Mouse (Mus musculus) hematopoietic stem cell, adult 5-6 weeks (primary cell): ENCODE results near the gene Map4. TPM values are rescaled to one million over a fixed set of nuclear protein-coding genes. Genes with fewer than 3 reads are reported as not detected.
A peak's percentile ranks its signal among the peaks of the same experiment; 100 is the strongest.
"Not testable (repeated sequence)": the region's sequence is repeated elsewhere in the genome, so short reads cannot be mapped to it uniquely, and the experiment has no call there.

Source experiments
- ATAC-seq, 2 experiments: fragments of 125-278 bp in 1 of 2; replicated peaks in 1 of 2; 2 replicates each; pipeline ENCODE4 v1.8.0; 2016 to 2017; ENCODE audit warnings: inconsistent platforms in 2 of 2, mild to moderate bottlenecking in 2 of 2, moderate number of reproducible peaks in 2 of 2, low read depth in 1 of 2, moderate TSS enrichment in 1 of 2; ENCODE audit not compliant: low FRiP score in 2 of 2, poor library complexity in 2 of 2, severe bottlenecking in 2 of 2, insufficient read depth in 1 of 2, low TSS enrichment in 1 of 2
- total RNA-seq: library from RNA; stranded (forward); fragments of 172-1452, 232-1000 nt; gene quantifications from 2 replicates; pipeline ENCODE4 v1.2.3, GENCODE M21; 2017

Gene Map4
- total RNA-seq, 1 experiment from 2014 or later = 21.2 TPM

DNA sequence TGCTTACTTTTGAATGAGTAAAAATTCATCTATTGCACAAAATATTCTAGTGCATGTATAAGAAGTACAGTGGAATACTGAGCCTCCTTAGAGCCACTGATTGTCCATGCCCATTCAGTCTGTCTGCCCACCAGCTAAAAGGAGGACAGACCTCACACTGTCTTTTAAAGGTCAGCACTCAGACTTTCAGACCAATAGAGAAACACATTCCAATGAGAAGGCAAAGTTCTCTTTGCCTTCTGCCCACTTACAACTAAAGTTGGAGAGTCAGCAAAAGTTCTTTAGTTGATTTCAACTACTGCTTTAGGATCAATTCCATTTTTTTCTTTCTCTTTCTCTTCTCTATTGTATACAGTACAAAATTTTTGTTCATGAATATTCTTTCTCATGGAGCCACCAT is 33.5 kb downstream of the Map4 start:
- ATAC-seq = no peak

GRCm38 (mm10) chr9:109968351-109969116 is 37.3 kb downstream of the Map4 start:
- no peak for ATAC-seq

GRCm38 (mm10) chr9:109969181-109969580 is 37.9 kb downstream of the Map4 start:
- no peak for ATAC-seq

DNA sequence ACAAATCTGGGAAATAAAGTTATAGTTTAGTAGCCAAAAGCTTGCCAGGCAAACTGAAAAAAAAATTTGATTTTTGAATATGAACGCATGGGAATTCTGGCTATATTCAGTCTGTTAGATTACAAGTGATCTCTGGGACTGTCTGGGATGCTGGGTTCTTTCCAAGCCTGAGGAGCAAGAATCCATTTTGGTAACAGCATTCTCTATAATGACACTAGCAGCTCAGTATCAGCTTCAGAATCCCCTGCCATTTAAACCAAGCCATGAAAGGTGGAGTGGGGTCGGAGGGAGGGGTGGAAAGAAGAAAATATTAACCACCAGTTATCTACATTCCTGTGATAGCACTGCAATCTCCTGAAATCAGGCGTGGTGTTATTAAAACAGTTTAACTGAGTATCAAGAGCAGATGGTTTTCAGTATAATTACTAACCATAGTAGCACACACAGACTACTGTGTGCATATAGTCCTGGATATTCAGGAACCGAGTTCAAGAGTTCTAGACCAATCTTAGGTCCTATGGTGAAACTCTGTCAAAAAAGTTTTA is 38.6 kb downstream of the Map4 start:
- no peak for ATAC-seq

DNA sequence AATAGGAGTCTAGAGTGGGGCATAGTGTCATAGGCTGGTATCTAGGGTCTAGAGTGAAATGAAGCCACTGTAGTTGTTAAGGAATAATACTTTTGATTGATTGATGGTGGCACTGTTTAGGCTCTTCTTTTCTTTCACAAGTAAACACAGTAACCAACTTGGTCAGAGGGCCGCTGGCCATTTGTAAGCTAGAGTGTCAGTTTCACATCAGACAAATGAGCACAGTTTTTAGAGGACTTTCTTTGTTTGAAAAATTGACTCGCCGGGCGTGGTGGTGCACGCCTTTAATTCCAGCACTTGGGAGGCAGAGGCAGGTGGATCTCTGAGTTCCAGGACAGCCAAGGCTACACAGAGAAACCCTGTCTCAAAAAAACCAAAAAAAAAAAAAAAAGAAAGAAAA is 40.5 kb downstream of the Map4 start:
- ATAC-seq = not testable (repeated sequence)

- not testable (repeated sequence) for ATAC-seq
These were observed 49.0 kb downstream of the Map4 start for GRCm38 (mm10) chr9:109980223-109980622.

DNA sequence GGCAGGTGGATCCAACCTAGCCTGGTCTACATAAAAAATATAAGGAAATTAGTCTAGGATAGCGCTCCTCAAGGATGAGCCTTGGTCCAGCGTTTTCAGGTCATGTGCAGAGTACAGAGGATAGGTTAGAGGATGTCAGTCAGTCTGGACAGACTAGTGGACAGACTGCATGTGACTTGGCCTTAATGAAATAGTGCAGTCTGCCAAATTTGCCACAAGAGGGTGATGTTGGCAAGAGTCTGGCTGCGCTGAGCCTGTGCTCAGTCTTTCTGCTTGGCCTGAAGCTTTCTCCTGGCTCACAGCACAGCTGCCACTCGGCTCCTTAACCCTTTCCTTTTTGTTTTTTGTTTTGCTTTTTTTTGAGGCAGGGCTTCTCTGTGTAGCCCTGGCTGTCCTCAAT is 54.2 kb downstream of the Map4 start:
- ATAC-seq = peak; percentile 95 to 96

- no peak for ATAC-seq
These were observed 57.8 kb downstream of the Map4 start for GRCm38 (mm10) chr9:109989084-109989483.

DNA sequence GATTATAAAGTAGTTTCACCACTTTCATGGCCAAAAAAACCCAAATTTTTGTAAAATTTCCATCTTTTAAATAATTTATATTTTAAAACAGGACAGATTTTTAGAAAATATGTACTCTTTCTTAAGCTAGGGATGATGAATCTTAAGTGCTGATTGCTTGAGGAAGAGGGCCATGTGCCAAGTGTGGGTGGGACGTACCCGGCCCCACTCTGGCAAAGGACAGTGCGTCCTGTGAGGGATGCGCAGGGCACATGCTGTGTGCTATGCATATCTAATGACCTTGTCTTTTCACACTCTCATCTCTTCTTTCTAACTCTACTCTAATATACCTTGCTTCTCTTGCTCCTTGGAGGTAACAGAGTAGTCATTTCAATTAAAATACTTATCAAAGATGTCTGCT is 66.2 kb downstream of the Map4 start:
- no peak for ATAC-seq

- ATAC-seq = no peak
These were observed 70.7 kb downstream of the Map4 start for GRCm38 (mm10) chr9:110001946-110002345.

GRCm38 (mm10) chr9:110002413-110002812 is 71.2 kb downstream of the Map4 start:
- ATAC-seq = no peak

DNA sequence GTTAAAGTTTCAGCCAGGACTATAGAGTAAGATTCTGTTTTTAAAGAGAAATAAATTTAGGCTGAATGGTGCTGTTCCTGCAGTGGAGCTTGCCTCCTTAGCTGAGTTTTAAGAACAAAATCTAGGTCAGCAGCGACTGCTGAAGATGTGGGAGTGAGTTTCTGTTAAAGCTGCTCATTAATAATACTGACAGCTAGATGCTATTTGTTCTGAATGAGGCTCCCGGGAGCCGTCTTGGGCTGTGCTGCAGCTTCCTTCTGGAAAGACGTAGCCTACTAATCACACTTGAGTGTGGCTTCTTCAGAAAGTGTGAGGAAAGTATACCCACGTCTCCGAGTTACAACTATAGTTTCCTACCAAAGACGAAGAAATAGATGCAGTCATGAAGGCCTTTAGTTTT is 88.0 kb downstream of the Map4 start:
- ATAC-seq = no peak

DNA sequence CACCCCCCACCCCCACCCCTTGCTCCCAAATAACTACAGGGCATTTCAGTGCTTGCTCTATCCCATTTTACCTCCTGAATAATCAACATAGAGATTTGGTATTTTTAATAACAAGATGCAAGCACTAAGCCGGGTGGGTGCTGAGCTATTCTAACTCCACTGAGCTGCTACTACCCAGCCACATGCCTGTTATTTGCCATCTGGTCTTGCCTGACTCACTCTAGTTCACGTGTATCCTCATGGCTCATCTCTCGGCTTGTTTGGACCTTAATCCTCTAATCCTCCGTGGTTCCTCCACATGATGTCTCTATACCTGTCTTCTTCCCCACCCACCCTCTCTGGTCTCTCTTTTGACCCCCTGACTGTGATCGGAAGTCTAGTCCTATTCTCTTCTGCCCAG is 89.1 kb downstream of the Map4 start:
- no peak for ATAC-seq

GRCm38 (mm10) chr9:110021463-110021862 is 90.2 kb downstream of the Map4 start:
- no peak for ATAC-seq

DNA sequence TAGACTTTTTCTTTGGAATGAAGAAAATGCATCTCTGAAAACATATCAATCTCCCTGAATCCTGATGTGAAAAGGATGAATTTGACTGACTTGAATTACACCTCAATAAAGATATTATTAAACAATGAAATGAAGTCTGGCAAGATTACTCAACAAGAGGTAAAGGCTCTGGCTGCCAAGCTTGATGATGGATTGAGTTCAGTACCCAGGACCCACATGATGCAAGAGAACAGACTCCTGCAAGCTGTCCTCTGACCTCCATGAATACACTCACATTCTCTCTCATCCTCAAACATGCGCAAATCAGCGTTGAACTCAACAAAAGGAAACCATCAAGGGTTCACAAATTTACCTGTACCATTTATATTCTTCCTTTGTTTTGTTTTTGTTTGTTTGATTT is 90.9 kb downstream of the Map4 start:
- no peak for ATAC-seq

GRCm38 (mm10) chr9:110035091-110035490 is 103.8 kb downstream of the Map4 start:
- ATAC-seq = no peak

DNA sequence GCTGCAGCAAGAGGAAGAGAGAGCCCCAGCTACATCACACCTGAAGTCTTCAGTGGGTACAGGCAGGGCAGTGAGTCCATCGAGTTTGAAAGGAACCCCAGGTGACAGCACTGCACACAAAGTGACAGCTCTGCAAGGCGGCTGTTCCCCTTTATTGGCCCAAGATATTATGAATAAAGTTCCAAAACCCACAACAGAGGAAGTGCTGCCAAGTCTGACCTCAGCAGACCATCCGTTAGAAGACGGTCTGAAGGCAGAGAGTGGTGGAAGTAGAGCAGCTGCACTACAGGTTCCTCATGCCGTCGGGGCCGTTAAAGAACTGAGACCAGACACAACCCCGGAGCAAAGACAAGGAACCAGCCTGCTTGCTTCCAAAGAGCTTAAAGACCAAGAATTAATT is 106.6 kb downstream of the Map4 start:
- ATAC-seq = peak; percentile 90 to 97

- no peak for ATAC-seq
These were observed 107.2 kb downstream of the Map4 start for GRCm38 (mm10) chr9:110038485-110038884.

GRCm38 (mm10) chr9:110044373-110044772 is 113.1 kb downstream of the Map4 start:
- no peak for ATAC-seq
